Mouse (Mus musculus): ENCODE results near the gene Pou3f1. TPM values are rescaled to one million over a fixed set of nuclear protein-coding genes. Genes with fewer than 3 reads are reported as not detected.

Pou3f1 gene
- total and polyA plus RNA-seq, 2 experiments from 2014 or later, result 19.7 to 20.2 TPM

DNA sequence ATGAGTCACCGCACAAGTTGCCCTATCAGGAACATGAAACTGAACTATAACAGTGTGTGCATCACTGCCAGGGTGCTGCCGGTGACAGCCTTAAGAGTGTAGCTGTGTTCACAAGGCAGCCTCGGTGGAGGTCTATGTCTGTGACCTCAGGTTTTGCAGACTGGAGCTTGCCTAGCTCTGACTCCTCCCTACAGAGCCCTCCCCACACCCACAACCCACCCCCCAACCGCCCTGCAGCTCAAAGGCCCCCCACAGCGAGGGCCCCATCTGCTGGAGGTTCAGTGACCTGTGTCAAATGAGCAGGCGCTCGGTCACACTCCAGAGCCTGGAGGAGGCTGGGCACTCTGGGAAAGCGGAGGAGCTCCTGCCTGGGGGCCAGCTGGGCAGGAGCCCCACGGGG is 3.7 kb upstream of the Pou3f1 start:
- Histone ChIP-seq H3K9ac (no peak overlapping the region), H3K27ac (ENCODE audit: low read depth, low read length) (no peak overlapping the region), H3K27me3 (ENCODE audit: insufficient read depth, low read length) (peaks cover 19% of the 10 kb centered on the region), H3K4me1 (ENCODE audit: insufficient read depth) (0 out of 2 replicates have a peak, but pooled peaks cover 3% of the 10 kb centered on the region), H3K4me2 (ENCODE audit: low read depth) (peak overlapping the region; percentile 8; the same call in 1 of the 2 replicates), H3K36me3 (ENCODE audit: insufficient read depth) (no peaks in the 10 kb centered on the region), H3K9me3 (ENCODE audit: low read length) (no peaks in the 10 kb centered on the region), H3K4me3 (ENCODE audit: low read depth, low read length) (no peak overlapping the region)
- 12% methylated on average over 9 of the region's 9 CpGs for WGBS
- TF ChIP-seq CTCF (IDR thresholded peaks at IDR 0.05; ENCODE audit: low read depth), result no peak
- DNase-seq (no peak), ATAC-seq (no peak)

DNA sequence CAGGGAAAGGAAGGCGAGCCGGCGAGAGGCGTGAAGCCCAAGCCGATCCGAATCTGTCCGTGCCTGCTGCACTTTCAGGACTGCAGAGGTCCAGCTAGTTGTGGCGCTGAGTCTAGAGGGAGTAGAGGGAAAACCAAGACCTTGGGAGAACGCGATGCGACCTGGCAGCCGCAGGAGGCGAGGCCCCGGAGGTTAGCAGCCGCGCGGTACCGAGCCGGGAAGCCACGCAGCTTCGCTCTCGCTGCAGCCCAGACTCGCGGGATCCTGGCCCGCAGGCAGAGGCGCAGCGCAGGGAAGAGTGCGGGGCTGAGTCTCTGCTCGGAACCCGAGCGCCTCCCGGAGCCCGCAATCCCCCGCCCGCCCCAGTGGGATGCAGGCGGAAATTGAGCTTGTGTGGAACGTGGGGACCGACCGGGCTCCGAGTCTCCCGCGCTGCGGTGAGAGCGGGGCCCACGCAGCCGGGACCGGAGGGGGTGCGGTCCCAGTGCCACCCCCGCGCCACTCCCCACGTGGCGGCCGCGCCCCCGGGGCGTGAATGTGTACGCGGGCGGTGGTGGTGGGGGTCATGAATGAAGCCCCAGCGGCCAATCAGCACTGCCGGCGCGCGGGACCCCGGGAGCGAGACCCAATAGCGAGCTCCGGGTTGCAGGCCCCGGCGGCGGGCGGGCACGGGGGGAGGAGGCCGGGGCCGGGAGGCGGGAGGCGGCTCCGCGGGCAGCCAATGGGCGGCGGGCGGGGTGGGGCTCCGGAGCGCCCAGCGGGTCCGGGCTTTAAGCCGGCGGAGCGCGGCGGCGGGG is 445 bp downstream of the Pou3f1 start:
- H3K27ac ChIP-seq (ENCODE audit: low read depth, low read length), result peak overlapping the region; percentile 78
- H3K4me2 ChIP-seq (ENCODE audit: low read depth), result peak overlapping the region; percentile 81
- DNase-seq (peak; percentile 94), ATAC-seq (peak; percentile 94)
- peak; percentile 33 for TF ChIP-seq CTCF (IDR thresholded peaks at IDR 0.05; ENCODE audit: low read depth)
- no peaks in the 10 kb centered on the region for H3K36me3 ChIP-seq (ENCODE audit: insufficient read depth)
- peak overlapping the region; percentile 59 for H3K9ac ChIP-seq
- H3K9me3 ChIP-seq (ENCODE audit: low read length), result no peaks in the 10 kb centered on the region
- peaks cover 23% of the 10 kb centered on the region for H3K27me3 ChIP-seq (ENCODE audit: insufficient read depth, low read length)
- peak overlapping the region; percentile 48 for H3K4me3 ChIP-seq (ENCODE audit: low read depth, low read length)
- WGBS, result 2% methylated on average over 78 of the region's 92 CpGs
- peaks cover 3% of the 10 kb centered on the region; the same call in 1 of the 2 replicates for H3K4me1 ChIP-seq (ENCODE audit: insufficient read depth)

DNA sequence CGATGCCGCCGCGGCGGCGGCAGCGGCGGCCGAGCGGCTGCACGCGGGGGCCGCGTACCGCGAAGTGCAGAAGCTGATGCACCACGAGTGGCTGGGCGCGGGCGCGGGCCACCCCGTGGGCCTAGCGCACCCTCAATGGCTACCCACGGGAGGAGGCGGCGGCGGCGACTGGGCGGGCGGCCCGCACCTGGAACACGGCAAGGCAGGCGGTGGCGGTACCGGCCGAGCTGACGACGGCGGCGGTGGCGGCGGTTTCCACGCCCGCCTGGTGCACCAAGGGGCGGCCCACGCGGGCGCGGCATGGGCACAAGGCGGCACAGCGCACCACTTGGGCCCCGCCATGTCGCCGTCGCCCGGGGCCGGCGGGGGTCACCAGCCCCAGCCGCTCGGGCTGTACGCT is 1.2 kb downstream of the Pou3f1 start:
- peak overlapping the region; percentile 78 for H3K27ac ChIP-seq (ENCODE audit: low read depth, low read length)
- ATAC-seq (peak; percentile 2; the same call in 1 of the 2 replicates), DNase-seq (no peak)
- H3K9ac ChIP-seq, result peak overlapping the region; percentile 59
- peak overlapping the region; percentile 81 for H3K4me2 ChIP-seq (ENCODE audit: low read depth)
- H3K27me3 ChIP-seq (ENCODE audit: insufficient read depth, low read length), result peaks cover 23% of the 10 kb centered on the region
- no peaks in the 10 kb centered on the region for H3K36me3 ChIP-seq (ENCODE audit: insufficient read depth)
- no peaks in the 10 kb centered on the region for H3K9me3 ChIP-seq (ENCODE audit: low read length)
- WGBS, result 4% methylated on average over 52 of the region's 61 CpGs
- peak overlapping the region; percentile 48 for H3K4me3 ChIP-seq (ENCODE audit: low read depth, low read length)
- peaks cover 3% of the 10 kb centered on the region; the same call in 1 of the 2 replicates for H3K4me1 ChIP-seq (ENCODE audit: insufficient read depth)
- TF ChIP-seq CTCF (IDR thresholded peaks at IDR 0.05; ENCODE audit: low read depth), result no peak

GRCm38 (mm10) chr4:124658412-124658851 is 1.8 kb downstream of the Pou3f1 start:
- H3K4me3 ChIP-seq (ENCODE audit: low read depth, low read length), result peak overlapping the region; percentile 48
- no peaks in the 10 kb centered on the region for H3K9me3 ChIP-seq (ENCODE audit: low read length)
- H3K36me3 ChIP-seq (ENCODE audit: insufficient read depth), result no peaks in the 10 kb centered on the region
- peaks cover 23% of the 10 kb centered on the region for H3K27me3 ChIP-seq (ENCODE audit: insufficient read depth, low read length)
- H3K4me2 ChIP-seq (ENCODE audit: low read depth), result peak overlapping the region; percentile 81
- DNase-seq (peak; percentile 57), ATAC-seq (no peak)
- no peak for TF ChIP-seq CTCF (IDR thresholded peaks at IDR 0.05; ENCODE audit: low read depth)
- H3K4me1 ChIP-seq (ENCODE audit: insufficient read depth), result peaks cover 3% of the 10 kb centered on the region; the same call in 1 of the 2 replicates
- no peak overlapping the region for H3K27ac ChIP-seq (ENCODE audit: low read depth, low read length)
- 2% methylated on average over 39 of the region's 39 CpGs for WGBS
- H3K9ac ChIP-seq, result peak overlapping the region; percentile 59

DNA sequence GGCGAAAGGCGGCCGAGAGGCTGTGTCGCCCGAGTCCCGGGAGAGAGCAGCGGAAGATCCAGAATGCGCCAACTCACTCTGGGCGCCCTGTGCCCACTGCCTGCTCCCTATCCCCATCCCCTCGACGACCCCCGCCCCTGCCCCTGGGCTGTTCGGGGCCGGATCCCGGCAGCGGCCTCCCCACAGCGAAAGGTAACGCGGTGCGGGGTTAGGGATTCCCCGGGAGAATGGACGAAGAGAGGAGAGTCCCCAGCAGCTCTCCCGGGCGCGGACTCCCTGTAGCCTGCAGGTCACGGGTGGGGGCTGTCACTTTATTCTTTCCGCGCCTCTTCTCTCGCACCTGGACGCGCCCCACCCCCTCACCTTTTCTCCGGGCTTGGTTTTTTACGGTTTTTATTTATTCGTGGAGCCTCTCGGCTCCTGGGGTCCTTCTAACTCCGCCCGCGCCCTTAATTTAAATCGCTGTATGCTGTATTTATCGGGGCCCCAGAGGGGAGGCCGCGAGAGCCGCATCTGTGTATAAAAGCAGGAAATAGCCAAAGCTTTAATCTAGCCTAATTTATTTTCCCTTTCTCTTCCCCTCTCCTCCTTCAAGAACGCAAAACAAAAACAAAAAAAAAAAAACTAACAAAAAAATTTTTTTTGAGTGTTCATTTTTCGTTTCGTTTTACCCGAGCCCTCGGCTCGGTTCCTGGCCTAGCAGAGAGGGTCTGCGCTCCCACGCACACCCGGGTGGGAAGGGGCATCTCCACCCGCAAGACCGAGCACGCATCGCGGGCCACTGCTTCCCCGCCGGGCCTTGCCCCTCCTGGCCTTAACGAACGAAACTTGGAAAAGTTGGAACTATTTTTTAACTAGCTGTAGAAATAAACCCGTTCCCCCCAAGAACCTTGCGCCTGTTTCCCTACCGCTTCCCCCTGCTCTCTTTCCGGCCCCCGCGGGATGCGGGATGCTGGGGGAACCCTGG is 2.9 kb downstream of the Pou3f1 start:
- Histone ChIP-seq H3K4me1 (ENCODE audit: insufficient read depth) (peaks cover 3% of the 10 kb centered on the region; the same call in 1 of the 2 replicates), H3K27ac (ENCODE audit: low read depth, low read length) (no peak overlapping the region), H3K4me2 (ENCODE audit: low read depth) (peak overlapping the region; percentile 81), H3K27me3 (ENCODE audit: insufficient read depth, low read length) (peaks cover 20% of the 10 kb centered on the region), H3K9me3 (ENCODE audit: low read length) (no peaks in the 10 kb centered on the region), H3K36me3 (ENCODE audit: insufficient read depth) (no peaks in the 10 kb centered on the region), H3K4me3 (ENCODE audit: low read depth, low read length) (peak overlapping the region; percentile 48), H3K9ac (peak overlapping the region; percentile 59)
- no peak for TF ChIP-seq CTCF (IDR thresholded peaks at IDR 0.05; ENCODE audit: low read depth)
- ATAC-seq (no peak), DNase-seq (peak; percentile 31)
- 4% methylated on average over 66 of the region's 68 CpGs for WGBS

GRCm38 (mm10) chr4:124660603-124661002 is 4.0 kb downstream of the Pou3f1 start:
- 60% methylated on average over 3 of the region's 3 CpGs for WGBS

More at GRCm38 (mm10) chr4:124660603-124661002, 4.0 kb downstream of the Pou3f1 start:
- H3K9ac ChIP-seq, result no peak overlapping the region
- no peaks in the 10 kb centered on the region for H3K9me3 ChIP-seq (ENCODE audit: low read length)
- H3K27me3 ChIP-seq (ENCODE audit: insufficient read depth, low read length), result peaks cover 11% of the 10 kb centered on the region
- peaks cover 7% of the 10 kb centered on the region for H3K4me1 ChIP-seq (ENCODE audit: insufficient read depth)
- H3K4me2 ChIP-seq (ENCODE audit: low read depth), result peak overlapping the region; percentile 81
- no peak for TF ChIP-seq CTCF (IDR thresholded peaks at IDR 0.05; ENCODE audit: low read depth)
- no peak for ATAC-seq
- no peak for DNase-seq
- no peaks in the 10 kb centered on the region for H3K36me3 ChIP-seq (ENCODE audit: insufficient read depth)
- H3K27ac ChIP-seq (ENCODE audit: low read depth, low read length), result no peak overlapping the region
- peak overlapping the region; percentile 48 for H3K4me3 ChIP-seq (ENCODE audit: low read depth, low read length)
